Mouse (Mus musculus): ENCODE measurements around the gene Wdr59. TPM values are rescaled to one million over a fixed set of nuclear protein-coding genes. Genes with fewer than 3 reads are reported as not detected.

Gene Wdr59
- total RNA-seq (2015; ENCODE audit: low replicate concordance) (1.4 and 2.5 TPM in 2 replicates), total RNA-seq (2017; ENCODE audit: low replicate concordance) (0.98 and 1.3 TPM in 2 replicates)

DNA sequence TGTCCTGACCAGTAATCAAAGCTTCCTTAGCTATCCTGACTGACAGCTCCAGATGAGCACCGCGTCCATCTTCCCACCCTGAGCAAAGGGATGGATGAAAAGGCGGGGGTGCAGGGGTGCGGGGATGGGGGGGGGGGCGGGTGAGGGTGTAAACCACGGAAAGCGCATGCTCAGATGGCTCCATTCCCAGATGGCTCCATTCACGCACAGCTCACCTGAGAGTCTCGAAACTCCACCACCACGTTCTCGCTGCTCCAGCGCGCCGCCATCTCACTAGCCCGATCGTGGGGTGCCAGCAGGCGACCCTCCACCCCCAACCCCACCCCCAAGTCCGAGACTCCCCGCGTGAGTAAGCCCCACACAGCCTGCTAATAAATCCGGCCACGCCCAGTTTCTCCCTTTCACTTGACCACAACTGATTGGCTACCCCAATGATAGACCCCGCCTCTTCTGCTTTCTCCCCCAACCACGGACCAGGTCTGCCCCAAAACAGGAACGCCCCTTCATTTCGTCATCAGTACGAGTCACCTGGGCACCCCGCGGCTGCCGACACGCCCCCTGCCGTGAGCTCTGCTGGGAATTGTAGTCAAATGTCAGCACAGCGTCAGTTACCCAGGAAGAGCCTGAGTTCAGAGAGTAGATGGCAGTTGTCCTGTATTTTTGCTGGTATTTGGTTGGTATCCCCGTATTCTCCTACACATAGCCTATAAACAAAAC lies at the start of gene Wdr59:
Gene Wdr59 (minus strand): TSS at position 380 of the 717 bp plus-strand sequence.
- ATAC-seq (replicated peaks; ENCODE audit: low FRiP score, poor library complexity, severe bottlenecking): peak; percentile 100

DNA sequence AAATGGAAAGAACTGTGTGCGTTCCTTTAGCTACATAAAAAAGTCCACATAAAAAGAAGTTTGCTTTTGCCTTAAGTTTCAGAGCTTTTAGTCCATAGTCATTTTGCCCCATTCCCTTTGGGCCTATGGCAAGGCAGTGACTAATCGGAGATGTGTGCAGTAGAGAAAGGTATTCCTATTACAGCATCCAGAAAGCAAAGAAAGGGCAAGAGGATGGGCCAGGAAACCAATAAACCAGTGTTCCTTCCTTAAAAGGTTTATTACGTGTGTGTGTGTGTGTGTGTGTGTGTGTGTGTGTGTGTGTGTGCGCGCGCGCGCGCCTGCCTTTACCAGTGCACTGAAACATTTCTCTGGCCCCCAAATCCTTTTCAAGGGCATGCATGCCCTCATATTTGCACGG lies 49.8 kb upstream of the Wdr59 start:
- no peak for ATAC-seq (replicated peaks; ENCODE audit: low FRiP score, poor library complexity, severe bottlenecking)

DNA sequence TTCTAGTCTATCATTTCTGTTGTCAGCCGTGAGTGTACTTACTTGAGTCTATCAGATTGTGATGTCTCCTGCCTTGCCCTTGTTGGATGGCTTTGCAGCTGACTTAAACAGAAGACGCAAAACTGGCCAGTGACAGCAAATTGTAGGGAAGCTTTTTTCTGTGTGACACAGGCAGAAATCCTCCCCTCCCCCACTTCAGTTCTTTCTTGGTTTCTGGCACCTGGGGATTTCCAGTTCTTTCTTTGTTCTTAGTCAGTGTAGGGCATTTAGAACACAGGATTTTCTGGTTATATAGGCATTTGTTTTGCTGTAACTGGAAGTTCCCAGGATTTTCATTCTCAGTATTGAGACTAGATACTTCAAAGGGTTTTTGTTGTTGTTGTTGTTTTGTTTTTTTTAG lies 48.5 kb upstream of the Wdr59 start:
- ATAC-seq (replicated peaks; ENCODE audit: low FRiP score, poor library complexity, severe bottlenecking): no peak

DNA sequence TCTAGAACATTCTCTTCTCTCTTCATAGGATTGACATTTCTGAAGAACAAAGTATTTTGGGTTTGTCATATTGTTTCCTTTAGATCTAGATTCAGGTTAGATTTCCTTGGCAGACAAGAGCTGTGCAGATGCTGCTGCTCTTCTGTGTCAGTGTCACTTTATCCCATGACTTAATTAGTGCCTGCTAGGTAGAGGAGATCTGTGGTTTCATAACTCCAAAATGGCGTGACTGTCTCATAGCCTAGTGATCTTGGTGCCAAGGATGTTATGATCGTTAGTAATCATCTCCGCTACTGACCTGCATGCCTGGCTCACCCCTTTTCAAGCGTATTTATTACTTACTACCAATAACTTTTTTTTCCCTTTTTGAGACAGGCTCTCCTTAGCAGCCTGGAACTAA lies 48.0 kb upstream of the Wdr59 start:
- ATAC-seq (replicated peaks; ENCODE audit: low FRiP score, poor library complexity, severe bottlenecking): no peak

DNA sequence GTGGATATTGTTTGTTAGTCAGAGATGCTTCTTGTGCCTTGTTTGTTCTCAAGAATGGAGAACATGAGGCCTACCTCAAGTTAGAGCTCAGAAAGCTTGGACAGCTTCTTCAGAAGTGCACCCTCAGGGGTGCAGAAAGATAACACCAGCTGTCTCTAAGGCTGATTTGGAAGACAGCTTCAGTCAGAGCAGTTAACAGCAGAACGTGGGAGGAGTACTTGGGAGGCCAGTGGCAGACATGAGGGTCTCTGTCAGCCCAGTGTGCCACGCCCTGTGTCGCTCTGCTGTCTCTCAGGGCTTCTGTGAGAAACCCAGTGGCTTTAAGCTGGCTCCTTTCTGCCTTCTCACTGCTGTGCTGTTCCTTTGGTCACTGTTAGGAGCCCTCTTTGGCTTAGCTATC lies 46.1 kb upstream of the Wdr59 start:
- ATAC-seq (replicated peaks; ENCODE audit: low FRiP score, poor library complexity, severe bottlenecking): peak; percentile 37; the same call in 1 of the 2 replicates

DNA sequence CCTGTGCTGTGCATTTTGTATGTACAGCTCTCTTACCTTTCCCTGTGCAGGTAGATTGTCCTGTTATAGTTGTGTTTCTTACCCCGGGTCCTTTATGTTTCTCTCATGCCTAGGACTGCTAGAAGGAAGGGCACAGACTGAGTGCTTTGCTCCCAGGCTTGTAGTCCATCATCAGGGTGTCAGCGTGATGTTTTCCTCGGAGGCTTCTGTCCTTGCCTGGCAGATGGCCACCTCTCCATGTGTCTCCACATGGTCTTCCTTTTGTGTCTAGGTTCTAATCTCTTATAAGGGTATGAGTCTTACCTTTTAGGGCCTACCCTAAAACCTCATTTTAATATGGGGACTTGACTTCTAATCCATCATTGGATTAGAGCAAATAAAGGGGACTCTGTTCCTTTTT lies 45.7 kb upstream of the Wdr59 start:
- no peak for ATAC-seq (replicated peaks; ENCODE audit: low FRiP score, poor library complexity, severe bottlenecking)

GRCm38 (mm10) chr8:111566326-111566725 lies 44.4 kb upstream of the Wdr59 start:
- 0 out of 2 replicates have a peak, but pooled peaks have one; percentile 15 for ATAC-seq (replicated peaks; ENCODE audit: low FRiP score, poor library complexity, severe bottlenecking)

- ATAC-seq (replicated peaks; ENCODE audit: low FRiP score, poor library complexity, severe bottlenecking): 0 out of 2 replicates have a peak, but pooled peaks have one; percentile 43
These were observed 43.9 kb upstream of the Wdr59 start for GRCm38 (mm10) chr8:111565784-111566191.

- ATAC-seq (replicated peaks; ENCODE audit: low FRiP score, poor library complexity, severe bottlenecking): no peak
These were observed 42.2 kb upstream of the Wdr59 start for GRCm38 (mm10) chr8:111564093-111564492.

GRCm38 (mm10) chr8:111563687-111564086 lies 41.8 kb upstream of the Wdr59 start:
- ATAC-seq (replicated peaks; ENCODE audit: low FRiP score, poor library complexity, severe bottlenecking): no peak

DNA sequence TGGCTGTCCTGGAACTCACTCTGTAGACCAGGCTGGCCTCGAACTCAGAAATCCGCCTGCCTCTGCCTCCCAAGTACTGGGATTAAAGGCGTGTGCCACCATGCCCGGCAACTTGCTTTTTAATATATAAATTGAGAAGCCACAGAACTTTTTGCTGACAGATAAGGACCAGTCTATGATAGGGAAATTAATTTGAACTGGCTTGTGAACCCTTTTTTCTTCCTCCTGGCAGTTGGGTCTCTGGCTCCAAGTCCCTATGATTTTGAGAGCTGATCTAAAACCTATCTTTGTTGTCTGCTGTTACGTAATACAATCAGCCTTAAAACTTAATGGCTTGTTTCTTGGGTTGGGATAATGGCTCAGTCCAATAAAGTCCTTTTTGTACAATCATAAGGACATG lies 41.2 kb upstream of the Wdr59 start:
- ATAC-seq (replicated peaks; ENCODE audit: low FRiP score, poor library complexity, severe bottlenecking): no peak

DNA sequence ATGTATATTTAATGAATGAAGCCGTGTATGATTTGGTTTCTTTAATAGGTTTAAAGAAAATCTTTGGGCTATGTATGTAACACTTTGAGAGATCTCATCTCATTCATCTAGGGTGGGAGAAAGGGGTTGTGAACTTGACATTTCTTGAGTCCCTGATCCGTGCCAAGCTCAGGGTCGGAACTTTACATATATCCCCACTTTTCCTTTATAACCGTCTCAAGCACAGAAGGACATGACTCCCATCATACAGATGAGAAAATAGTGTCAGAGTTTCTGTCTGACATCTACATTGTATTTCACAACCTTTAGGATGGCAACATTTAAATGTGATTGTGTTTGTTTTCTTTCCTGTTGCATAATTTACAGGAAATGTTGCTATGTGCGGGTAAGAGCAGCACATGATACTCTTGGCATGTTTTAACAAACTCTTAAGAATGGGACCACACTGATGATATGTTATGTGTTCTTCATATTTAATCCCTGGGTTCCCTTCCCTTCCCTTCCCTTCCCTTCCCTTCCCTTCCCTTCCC lies 40.4 kb upstream of the Wdr59 start:
- ATAC-seq (replicated peaks; ENCODE audit: low FRiP score, poor library complexity, severe bottlenecking): no peak

GRCm38 (mm10) chr8:111561824-111562223 lies 39.9 kb upstream of the Wdr59 start:
- no peak for ATAC-seq (replicated peaks; ENCODE audit: low FRiP score, poor library complexity, severe bottlenecking)

DNA sequence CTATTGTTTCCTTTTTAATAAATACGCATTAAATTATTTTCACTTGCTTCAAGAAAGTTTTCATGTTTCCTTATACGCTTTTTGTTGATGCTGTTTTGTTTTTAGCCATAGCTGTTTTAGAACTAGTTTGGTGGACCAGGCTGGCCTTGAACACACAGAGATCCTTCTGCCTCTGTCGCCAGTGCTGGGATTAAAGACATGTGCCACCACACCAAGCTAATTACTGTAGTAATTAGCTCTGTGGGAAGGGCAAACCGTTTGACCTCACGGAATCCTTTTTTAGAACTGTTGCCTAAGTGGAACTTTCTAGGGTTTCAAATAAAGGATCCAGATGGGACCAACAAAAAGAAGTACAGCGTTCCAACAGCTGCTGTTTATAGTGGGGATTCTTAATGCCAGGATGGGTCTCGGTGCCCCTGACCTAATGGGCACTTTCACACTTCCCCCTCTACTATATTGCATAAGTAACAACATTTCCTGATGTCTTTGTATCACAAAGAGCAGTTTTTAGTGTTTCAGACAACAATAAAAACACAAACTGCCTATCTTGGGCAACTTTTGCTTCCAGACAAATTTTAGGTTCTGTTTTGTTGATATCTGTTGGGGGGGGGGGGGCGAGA lies 29.7 kb upstream of the Wdr59 start:
- no peak for ATAC-seq (replicated peaks; ENCODE audit: low FRiP score, poor library complexity, severe bottlenecking)

DNA sequence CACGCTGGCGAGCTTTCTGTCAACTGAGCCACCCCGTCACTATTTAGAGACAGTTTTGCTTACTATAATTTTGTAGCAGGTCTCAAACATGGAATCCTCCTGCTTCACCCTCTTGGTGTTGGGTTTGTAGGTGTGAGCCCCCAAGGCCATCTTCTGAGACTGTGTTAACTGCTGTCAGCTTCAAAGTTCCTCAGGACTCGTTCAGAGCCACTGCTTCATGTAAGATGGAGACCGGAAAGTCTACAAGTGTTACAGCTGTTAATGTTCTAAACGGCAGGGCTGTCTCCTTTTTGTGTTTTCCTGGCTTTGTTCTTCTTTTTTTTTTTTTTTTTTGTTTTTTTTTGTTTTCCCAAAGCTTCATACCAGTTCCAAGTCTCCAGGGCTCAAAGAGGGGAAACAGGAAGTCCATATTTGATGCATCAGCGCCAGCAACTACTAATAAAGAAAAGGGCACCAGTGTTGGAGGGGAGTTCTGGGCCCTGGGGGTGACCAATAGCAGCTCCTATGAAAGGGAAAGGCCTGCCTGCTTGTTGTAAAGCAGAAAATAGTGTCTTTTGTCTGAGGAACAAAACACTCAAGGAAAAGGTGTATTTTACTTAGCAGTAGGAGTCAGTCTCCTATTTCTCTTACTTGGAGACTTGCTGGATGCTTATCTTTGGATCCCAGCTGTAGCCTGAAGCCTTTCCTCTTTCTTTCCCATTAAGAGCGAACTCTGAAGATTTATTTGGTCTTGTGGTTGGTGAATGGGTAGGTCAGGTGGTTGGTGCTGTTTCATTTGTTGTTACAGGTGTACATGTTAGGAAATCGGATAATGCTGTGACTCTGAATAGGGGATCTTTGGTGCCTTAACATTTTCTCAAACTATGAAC lies 28.3 kb upstream of the Wdr59 start:
- no peak for ATAC-seq (replicated peaks; ENCODE audit: low FRiP score, poor library complexity, severe bottlenecking)

- no peak for ATAC-seq (replicated peaks; ENCODE audit: low FRiP score, poor library complexity, severe bottlenecking)
These were observed 26.3 kb upstream of the Wdr59 start for GRCm38 (mm10) chr8:111548201-111548600.

DNA sequence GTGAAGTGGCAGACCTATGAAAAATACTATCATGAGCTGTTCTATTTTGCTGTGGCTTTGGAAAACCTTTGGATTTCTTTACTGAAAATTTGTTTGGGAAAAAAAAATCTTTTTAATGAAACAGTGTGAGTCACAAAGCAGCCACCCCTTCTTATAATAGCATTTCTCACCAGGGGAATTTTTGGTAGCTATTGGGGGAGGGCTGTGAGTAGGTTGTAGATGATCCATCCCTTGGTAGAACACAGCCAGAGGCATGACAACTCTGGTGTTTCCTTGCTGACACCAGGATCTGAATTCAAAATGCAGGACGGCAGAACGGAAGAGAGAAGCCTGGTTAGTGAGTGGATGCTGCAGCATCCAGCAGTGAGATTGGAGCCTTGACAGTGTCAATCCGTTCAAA lies 25.3 kb upstream of the Wdr59 start:
- ATAC-seq (replicated peaks; ENCODE audit: low FRiP score, poor library complexity, severe bottlenecking): no peak

DNA sequence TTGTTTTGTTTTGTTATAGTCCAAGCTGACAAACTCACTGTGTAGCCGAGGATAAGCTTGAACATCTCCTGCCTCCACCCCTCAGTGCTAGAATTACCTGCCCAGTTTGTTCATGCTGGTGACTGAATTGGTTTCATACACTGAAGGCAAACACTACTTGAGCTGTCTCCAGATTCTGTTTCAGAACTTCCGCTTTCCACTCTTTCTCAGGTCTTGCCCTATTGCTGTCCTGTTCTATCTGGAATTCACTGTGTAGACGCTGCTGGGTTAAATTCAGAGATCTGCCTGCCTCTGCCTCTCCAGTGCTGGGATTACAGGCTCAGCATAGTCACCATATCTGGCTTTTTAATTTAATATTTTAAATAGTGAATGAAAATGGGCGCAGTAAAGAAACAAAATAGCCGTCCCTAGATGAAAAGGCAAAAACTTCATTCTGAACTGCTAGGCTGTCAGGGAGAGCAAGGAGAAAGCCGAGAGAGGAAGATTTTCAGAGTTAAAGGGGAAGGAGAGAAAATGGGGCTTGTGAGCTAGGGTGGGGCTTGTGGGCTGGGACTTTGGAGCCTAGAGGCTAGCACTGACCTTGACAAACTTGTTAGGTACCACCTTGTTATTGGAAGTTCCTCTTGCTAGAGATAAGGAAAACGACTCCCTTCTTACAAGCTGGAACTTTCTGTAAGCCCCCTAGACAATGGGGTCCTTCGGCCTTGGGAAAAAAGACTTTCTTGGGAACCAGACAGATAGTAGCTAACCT lies 23.7 kb upstream of the Wdr59 start:
- no peak for ATAC-seq (replicated peaks; ENCODE audit: low FRiP score, poor library complexity, severe bottlenecking)

DNA sequence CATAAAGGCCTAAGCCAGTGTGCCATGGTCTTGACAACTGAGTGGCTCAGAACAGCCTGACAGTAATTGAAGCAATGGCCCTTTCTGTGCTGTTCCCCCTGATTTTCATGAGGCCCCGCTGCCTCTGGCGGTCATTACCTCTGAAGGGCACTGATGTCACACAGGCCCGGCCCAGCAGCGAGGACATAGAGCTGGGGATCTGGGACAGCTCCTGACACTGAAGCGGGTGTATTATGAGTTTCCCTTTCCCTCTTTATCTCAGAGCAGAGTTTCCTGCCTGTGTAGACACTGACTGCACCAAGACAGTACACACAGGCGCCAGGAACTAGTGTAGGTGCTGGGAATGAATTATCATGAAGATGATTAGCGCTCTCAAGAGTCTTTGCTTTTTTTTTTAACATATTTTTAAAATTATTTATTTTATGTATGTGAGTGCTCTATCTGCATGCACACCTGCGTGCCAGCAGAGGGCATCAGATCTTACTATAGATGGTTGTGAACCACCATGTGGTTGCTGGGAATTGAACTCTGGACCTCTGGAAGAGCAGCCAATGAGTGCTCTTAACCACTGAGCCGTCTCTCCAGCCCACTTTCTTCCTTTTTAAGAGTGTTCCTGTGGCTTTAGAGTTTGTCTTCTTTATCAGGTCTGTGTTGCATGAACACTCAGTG lies 22.0 kb upstream of the Wdr59 start:
- no peak for ATAC-seq (replicated peaks; ENCODE audit: low FRiP score, poor library complexity, severe bottlenecking)

Measured in erythroid progenitor cell, adult 5-6 weeks (primary cell).